Mouse (Mus musculus) hindbrain, postnatal 0 days (tissue): Measurements from ENCODE around the gene Sec24a. TPM values are rescaled to one million over a fixed set of nuclear protein-coding genes. Genes with fewer than 3 reads are reported as not detected.

Experiments used
- ATAC-seq: fragments of 200-750 bp; cut with Nextera tagmentation; 2 replicates; pipeline ENCODE4 v1.8.0; 2017; ENCODE audit warnings: mild to moderate bottlenecking, moderate TSS enrichment, moderate library complexity
- DNase-seq: peaks from one replicate; pipeline ENCODE4 v3.0.0-alpha.2; 2015; ENCODE audit warnings: low spot score
- H3K27ac ChIP-seq: fragments of 300-500 bp; sonication (generic); 2 replicates; pipeline ENCODE4 v1.5.1; 2014; ENCODE audit warnings: mild to moderate bottlenecking
- H3K27me3 ChIP-seq: fragments of 300-500 bp; sonication (generic); 2 replicates; pipeline ENCODE4 v1.6.1; 2014; ENCODE audit warnings: low read length, mixed read lengths; ENCODE audit not compliant: insufficient read depth
- H3K36me3 ChIP-seq: fragments of 300-500 bp; sonication (generic); 2 replicates; pipeline ENCODE4 v1.6.1; 2014; ENCODE audit warnings: low read length, mixed read lengths; ENCODE audit not compliant: insufficient read depth
- H3K4me1 ChIP-seq: fragments of 300-500 bp; sonication (generic); 2 replicates; pipeline ENCODE4 v1.6.1; 2014; ENCODE audit warnings: antibody characterized with exemption, low read length, mixed read lengths; ENCODE audit not compliant: insufficient read depth
- H3K4me2 ChIP-seq: fragments of 300-500 bp; sonication (generic); 2 replicates; pipeline ENCODE4 v1.6.1; 2014; ENCODE audit warnings: low read depth, mild to moderate bottlenecking, low read length, moderate library complexity, mixed read lengths
- H3K4me3 ChIP-seq: fragments of 300-500 bp; sonication (generic); 2 replicates; pipeline ENCODE4 v1.5.1; 2014; ENCODE audit warnings: low read length
- H3K9ac ChIP-seq: fragments of 300-500 bp; sonication (generic); replicated peaks from 2 replicates; pipeline ENCODE4 v1.6.1; 2014; ENCODE audit warnings: mild to moderate bottlenecking, low read length, moderate library complexity, mixed read lengths
- H3K9me3 ChIP-seq: fragments of 300-500 bp; sonication (generic); 2 replicates; pipeline ENCODE4 v1.6.1; 2016; ENCODE audit warnings: low read length, mixed read lengths
- CTCF ChIP-seq: IDR thresholded peaks from 2 replicates; pipeline ENCODE4 v1.5.1; 2016; ENCODE audit warnings: antibody characterized with exemption, control low read depth, low read depth
- WGBS: fragments of 180-500 bp; shearing (Covaris S2); extraction: QIAGEN DNeasy Blood & Tissue Kit; methylation state at CpG from one replicate; pipeline ENCODE4 v1.1.7; 2014; 5-methylcytosine and 5-hydroxymethylcytosine counted together
- polyA plus RNA-seq: library from polyadenylated mRNA; unstranded; fragments of >200 nt; fragmentation: Nextera tagmentation; extraction: Ambion mirVana; gene quantifications from 2 replicates; pipeline ENCODE4 v1.2.1, GENCODE M21; 2015
- total RNA-seq: library from RNA; depleted of rRNA; stranded (reverse); fragments of >200 nt; gene quantifications from 2 replicates; pipeline ENCODE4 v1.2.3, GENCODE M21; 2014

Sec24a gene
- total and polyA plus RNA-seq, 2 experiments from 2014 or later: 10.6 to 13.9 TPM

GRCm38 (mm10) chr11:51777478-51777877, 14.0 kb upstream of the Sec24a start:
- ATAC-seq (no peak), DNase-seq (no peak)
- H3K36me3 ChIP-seq: peaks cover 19% of the 10 kb centered on the region; the same call in 1 of the 2 replicates
- H3K27ac ChIP-seq: no peak overlapping the region
- no peak overlapping the region for H3K4me3 ChIP-seq
- no peaks in the 10 kb centered on the region for H3K27me3 ChIP-seq
- no peak overlapping the region for H3K4me2 ChIP-seq
- WGBS: 90% methylated on average over 5 of the region's 5 CpGs
- no peaks in the 10 kb centered on the region for H3K9me3 ChIP-seq
- H3K9ac ChIP-seq: no peak overlapping the region
- H3K4me1 ChIP-seq: no peaks in the 10 kb centered on the region
- no peak for TF ChIP-seq CTCF

GRCm38 (mm10) chr11:51775507-51775906, 12.1 kb upstream of the Sec24a start:
- no peaks in the 10 kb centered on the region for H3K27me3 ChIP-seq
- peaks cover 9% of the 10 kb centered on the region; the same call in 1 of the 2 replicates for H3K36me3 ChIP-seq
- no peak overlapping the region for H3K9ac ChIP-seq
- no peaks in the 10 kb centered on the region for H3K4me1 ChIP-seq
- no peaks in the 10 kb centered on the region for H3K9me3 ChIP-seq
- DNase-seq (no peak), ATAC-seq (no peak)
- no peak for TF ChIP-seq CTCF
- H3K27ac ChIP-seq: no peak overlapping the region
- H3K4me3 ChIP-seq: no peak overlapping the region
- H3K4me2 ChIP-seq: no peak overlapping the region
- WGBS: 87% methylated on average over 3 of the region's 3 CpGs

GRCm38 (mm10) chr11:51768296-51768695, 4.9 kb upstream of the Sec24a start:
- Histone ChIP-seq H3K9ac (no peak overlapping the region), H3K4me2 (no peak overlapping the region), H3K36me3 (no peaks in the 10 kb centered on the region), H3K27ac (no peak overlapping the region), H3K4me1 (peaks cover 11% of the 10 kb centered on the region), H3K4me3 (no peak overlapping the region), H3K27me3 (no peaks in the 10 kb centered on the region), H3K9me3 (no peaks in the 10 kb centered on the region)
- TF ChIP-seq CTCF: no peak
- DNase-seq: no peak
- WGBS: 79% methylated on average over 5 of the region's 5 CpGs
- no peak for ATAC-seq

- H3K4me1 ChIP-seq: peaks cover 15% of the 10 kb centered on the region
- H3K9ac ChIP-seq: no peak overlapping the region
- no peaks in the 10 kb centered on the region for H3K27me3 ChIP-seq
- H3K4me2 ChIP-seq: no peak overlapping the region
- WGBS: 89% methylated on average over 8 of the region's 8 CpGs
- ATAC-seq: no peak
- no peak for DNase-seq
- no peak overlapping the region for H3K4me3 ChIP-seq
- no peak overlapping the region for H3K27ac ChIP-seq
- H3K9me3 ChIP-seq: no peaks in the 10 kb centered on the region
- TF ChIP-seq CTCF: no peak
- no peaks in the 10 kb centered on the region for H3K36me3 ChIP-seq
Observed at GRCm38 (mm10) chr11:51767579-51768220, 4.3 kb upstream of the Sec24a start.

GRCm38 (mm10) chr11:51764816-51765215, 1.4 kb upstream of the Sec24a start:
- DNase-seq (no peak), ATAC-seq (no peak)
- H3K9me3 ChIP-seq: no peaks in the 10 kb centered on the region
- no peaks in the 10 kb centered on the region for H3K27me3 ChIP-seq
- H3K36me3 ChIP-seq: no peaks in the 10 kb centered on the region
- H3K9ac ChIP-seq: no peak overlapping the region
- TF ChIP-seq CTCF: no peak
- peaks cover 15% of the 10 kb centered on the region for H3K4me1 ChIP-seq
- WGBS: 89% methylated on average over 4 of the region's 4 CpGs
- no peak overlapping the region for H3K27ac ChIP-seq
- H3K4me3 ChIP-seq: peak overlapping the region; percentile 93; the same call in 1 of the 2 replicates
- H3K4me2 ChIP-seq: peak overlapping the region; percentile 90

- TF ChIP-seq CTCF: no peak
- no peaks in the 10 kb centered on the region for H3K27me3 ChIP-seq
- DNase-seq (no peak), ATAC-seq (0 out of 2 replicates have a peak, but pooled peaks have one; percentile 21)
- peaks cover 15% of the 10 kb centered on the region for H3K4me1 ChIP-seq
- H3K9ac ChIP-seq: peak overlapping the region; percentile 92
- WGBS: 7% methylated on average over 13 of the region's 13 CpGs
- H3K4me3 ChIP-seq: peak overlapping the region; percentile 93
- H3K36me3 ChIP-seq: no peaks in the 10 kb centered on the region
- H3K4me2 ChIP-seq: peak overlapping the region; percentile 90
- H3K27ac ChIP-seq: peak overlapping the region; percentile 58; the same call in 1 of the 2 replicates
- no peaks in the 10 kb centered on the region for H3K9me3 ChIP-seq
Observed at GRCm38 (mm10) chr11:51763955-51764354, 521 bp upstream of the Sec24a start.

- Histone ChIP-seq H3K9me3 (no peaks in the 10 kb centered on the region), H3K27me3 (no peaks in the 10 kb centered on the region), H3K4me2 (no peak overlapping the region), H3K36me3 (no peaks in the 10 kb centered on the region), H3K27ac (no peak overlapping the region), H3K4me3 (no peak overlapping the region), H3K4me1 (peaks cover 19% of the 10 kb centered on the region), H3K9ac (no peak overlapping the region)
- DNase-seq: no peak
- TF ChIP-seq CTCF: no peak
- ATAC-seq: no peak
- WGBS: 79% methylated on average over 5 of the region's 5 CpGs
Observed at GRCm38 (mm10) chr11:51761241-51761640, 2.2 kb downstream of the Sec24a start.
